Mouse (Mus musculus): ENCODE measurements at regions not wholly inside any gene's neighbourhood (a gene's known extent, or its start where the extent isn't known, plus 50 kb on each side); places are given as distances from the start of the nearest gene placed in this dataset.

GRCm38 (mm10) chr13:51227836-51228235 is 57.0 kb downstream of the Nxnl2 start:
- in situ Hi-C loops (cut with MboI, MseI): no loop called here

GRCm38 (mm10) chr13:51228862-51229770 is 58.3 kb downstream of the Nxnl2 start:
- in situ Hi-C loops (cut with MboI, MseI): no loop called here

GRCm38 (mm10) chr13:51229862-51230261 is 59.0 kb downstream of the Nxnl2 start:
- in situ Hi-C loops (cut with MboI, MseI): no loop called here

- in situ Hi-C loops (cut with MboI, MseI): no loop called here
These were observed 60.8 kb downstream of the Nxnl2 start for GRCm38 (mm10) chr13:51231586-51231985.

- in situ Hi-C loops (cut with MboI, MseI): no loop called here
These were observed 76.6 kb downstream of the Nxnl2 start for GRCm38 (mm10) chr13:51247378-51247777.

- in situ Hi-C loops (cut with MboI, MseI): no loop called here
These were observed 82.5 kb downstream of the Nxnl2 start for GRCm38 (mm10) chr13:51253371-51253770.

GRCm38 (mm10) chr13:51255688-51256087 is 84.9 kb downstream of the Nxnl2 start:
- in situ Hi-C loops (cut with MboI, MseI): no loop called here

GRCm38 (mm10) chr13:51258752-51259721 is 88.2 kb downstream of the Nxnl2 start:
- in situ Hi-C loops (cut with MboI, MseI): no loop called here

GRCm38 (mm10) chr13:51261619-51262018 is 90.8 kb downstream of the Nxnl2 start:
- in situ Hi-C loops (cut with MboI, MseI): no loop called here

GRCm38 (mm10) chr13:51272786-51273185 is 102.0 kb downstream of the Nxnl2 start:
- in situ Hi-C loops (cut with MboI, MseI): no loop called here

- in situ Hi-C loops (cut with MboI, MseI): loop anchor here (25.0 kb wide), 1 partner anchor 862 kb away; the partner anchor contains the start of gene Fbxw17
These were observed 103.8 kb downstream of the Nxnl2 start for GRCm38 (mm10) chr13:51274639-51275038.

GRCm38 (mm10) chr13:51276601-51277000 is 105.8 kb downstream of the Nxnl2 start:
- in situ Hi-C loops (cut with MboI, MseI): loop anchor here (25.0 kb wide), 1 partner anchor 864 kb away; the partner anchor contains the start of gene Fbxw17

- in situ Hi-C loops (cut with MboI, MseI): loop anchor here (25.0 kb wide), 1 partner anchor 865 kb away; the partner anchor contains the start of gene Fbxw17
These were observed 106.7 kb downstream of the Nxnl2 start for GRCm38 (mm10) chr13:51277515-51277914.

GRCm38 (mm10) chr13:51279642-51280387 is 109.0 kb downstream of the Nxnl2 start:
- in situ Hi-C loops (cut with MboI, MseI): loop anchor here (25.0 kb wide), 1 partner anchor 868 kb away; the partner anchor contains the start of gene Fbxw17

GRCm38 (mm10) chr13:51280388-51280753 is 109.5 kb downstream of the Nxnl2 start:
- in situ Hi-C loops (cut with MboI, MseI): loop anchor here (25.0 kb wide), 1 partner anchor 868 kb away; the partner anchor contains the start of gene Fbxw17

GRCm38 (mm10) chr13:51284679-51285078 is 113.9 kb downstream of the Nxnl2 start:
- in situ Hi-C loops (cut with MboI, MseI): loop anchor here (25.0 kb wide), 1 partner anchor 872 kb away; the partner anchor contains the start of gene Fbxw17

GRCm38 (mm10) chr13:51289442-51289841 is 118.6 kb downstream of the Nxnl2 start:
- in situ Hi-C loops (cut with MboI, MseI): loop anchor here (25.0 kb wide), 1 partner anchor 877 kb away; the partner anchor contains the start of gene Fbxw17

GRCm38 (mm10) chr13:51290021-51290424 is 118.4 kb upstream of the S1pr3 start:
- in situ Hi-C loops (cut with MboI, MseI): loop anchor here (25.0 kb wide), 1 partner anchor 878 kb away; the partner anchor contains the start of gene Fbxw17

GRCm38 (mm10) chr13:51290926-51291325 is 117.5 kb upstream of the S1pr3 start:
- in situ Hi-C loops (cut with MboI, MseI): loop anchor here (25.0 kb wide), 1 partner anchor 879 kb away; the partner anchor contains the start of gene Fbxw17

GRCm38 (mm10) chr13:51293047-51293446 is 115.4 kb upstream of the S1pr3 start:
- in situ Hi-C loops (cut with MboI, MseI): loop anchor here (25.0 kb wide), 1 partner anchor 881 kb away; the partner anchor contains the start of gene Fbxw17
